Mouse (Mus musculus): ENCODE results near the gene Mgat4a.

DNA sequence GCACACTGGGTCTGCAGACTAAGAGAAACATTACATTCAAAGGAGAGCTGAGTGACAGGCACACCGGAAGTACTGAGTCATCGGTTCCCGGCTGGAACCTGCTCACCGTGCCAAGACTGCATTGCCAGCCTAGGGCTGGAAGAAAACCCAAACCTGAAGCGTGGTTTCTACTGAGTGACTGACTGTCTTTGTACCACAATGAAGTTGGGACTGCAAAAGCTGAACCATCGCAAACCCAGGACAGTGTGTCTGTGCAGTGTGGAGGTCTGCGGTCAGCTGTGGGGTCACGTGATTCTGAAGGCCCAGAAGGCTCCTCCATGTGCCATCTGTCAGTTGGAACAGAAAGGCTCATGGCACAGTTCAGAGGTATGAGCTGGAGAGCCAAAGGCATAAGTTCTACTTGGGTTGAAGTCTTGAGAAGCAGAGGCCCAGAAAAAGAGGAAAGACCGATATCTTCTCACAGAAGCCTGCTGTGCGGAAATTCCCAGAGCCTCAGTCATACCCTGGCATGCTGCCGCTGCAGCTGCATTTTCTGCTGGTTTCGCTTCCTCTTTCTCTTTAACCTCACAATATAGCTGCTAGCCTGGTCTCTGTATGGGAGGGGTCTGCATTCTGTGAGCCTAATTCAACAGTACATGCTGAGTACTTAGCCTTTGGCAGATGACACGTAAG is 45.1 kb upstream of the Mgat4a start:
- TF ChIP-seq POLR2A (IDR thresholded peaks at IDR 0.05; ENCODE audit: extremely low read depth, insufficient read depth, low read length) (no peak), CTCF (IDR thresholded peaks at IDR 0.05; ENCODE audit: extremely low read depth, insufficient read depth, low read length) (no peak)
